Mouse (Mus musculus): ENCODE results near the gene Tnfrsf22.

GRCm38 (mm10) chr7:143600231-143600740 is 49.2 kb downstream of the Tnfrsf22 start:
- no peak for TF ChIP-seq CTCF (IDR thresholded peaks at IDR 0.05; ENCODE audit: low read depth, low read length)
- TF ChIP-seq TAL1 (conservative IDR thresholded peaks at IDR 0.05; ENCODE audit: low read depth, low read length): no peak
